Mouse (Mus musculus): ENCODE data around the gene Tex9. TPM values are rescaled to one million over a fixed set of nuclear protein-coding genes. Genes with fewer than 3 reads are reported as not detected.

The Tex9 gene
- polyA plus RNA-seq (2012; rRNA removed), result 1.3 and 3.8 TPM in 2 replicates

- no peak for DNase-seq
- H3K4me3 ChIP-seq (replicated peaks; ENCODE audit: extremely low read depth, low read depth, low read length), result peak within 1 kb of the TSS; percentile 80
- TF ChIP-seq CTCF (IDR thresholded peaks at IDR 0.05; ENCODE audit: insufficient read depth, low read length) (no peak), POLR2A (IDR thresholded peaks at IDR 0.05; ENCODE audit: borderline replicate concordance, extremely low read depth, low read depth, low read length) (no peak)
- H3K4me1 ChIP-seq (ENCODE audit: control insufficient read depth, insufficient read depth, low read length), result peaks cover 3% of the 10 kb centered on the region; the same call in 1 of the 2 replicates
- 8% methylated on average over 6 of the region's 6 CpGs for WGBS
Observed at GRCm38 (mm10) chr9:72492194-72492565, at the start of gene Tex9. Gene Tex9, minus strand, starts transcription at chr9:72492212.

- DNase-seq, result no peak
- WGBS, result 40% methylated on average over 1 of the region's 1 CpGs
- no peak for TF ChIP-seq POLR2A (IDR thresholded peaks at IDR 0.05; ENCODE audit: borderline replicate concordance, extremely low read depth, low read depth, low read length)
- no peak for TF ChIP-seq CTCF (IDR thresholded peaks at IDR 0.05; ENCODE audit: insufficient read depth, low read length)
- Histone ChIP-seq H3K4me3 (replicated peaks; ENCODE audit: extremely low read depth, low read depth, low read length) (no peak overlapping the region), H3K4me1 (ENCODE audit: control insufficient read depth, insufficient read depth, low read length) (no peaks in the 10 kb centered on the region)
Observed at GRCm38 (mm10) chr9:72537086-72537485, 45.1 kb upstream of the Tex9 start.

GRCm38 (mm10) chr9:72535394-72535793 is 43.4 kb upstream of the Tex9 start:
- H3K4me3 ChIP-seq (replicated peaks; ENCODE audit: extremely low read depth, low read depth, low read length), result no peak overlapping the region
- no peak for DNase-seq
- H3K4me1 ChIP-seq (ENCODE audit: control insufficient read depth, insufficient read depth, low read length), result 0 out of 2 replicates have a peak, but pooled peaks cover 4% of the 10 kb centered on the region
- no peak for TF ChIP-seq POLR2A (IDR thresholded peaks at IDR 0.05; ENCODE audit: borderline replicate concordance, extremely low read depth, low read depth, low read length)
- TF ChIP-seq CTCF (IDR thresholded peaks at IDR 0.05; ENCODE audit: insufficient read depth, low read length), result no peak
- 65% methylated on average over 3 of the region's 3 CpGs for WGBS

GRCm38 (mm10) chr9:72534985-72535384 is 43.0 kb upstream of the Tex9 start:
- DNase-seq, result no peak
- no peak for TF ChIP-seq POLR2A (IDR thresholded peaks at IDR 0.05; ENCODE audit: borderline replicate concordance, extremely low read depth, low read depth, low read length)
- no peak for TF ChIP-seq CTCF (IDR thresholded peaks at IDR 0.05; ENCODE audit: insufficient read depth, low read length)
- Histone ChIP-seq H3K4me1 (ENCODE audit: control insufficient read depth, insufficient read depth, low read length) (0 out of 2 replicates have a peak, but pooled peaks cover 4% of the 10 kb centered on the region), H3K4me3 (replicated peaks; ENCODE audit: extremely low read depth, low read depth, low read length) (no peak overlapping the region)
- WGBS, result 47% methylated on average over 2 of the region's 2 CpGs

- DNase-seq, result no peak
- TF ChIP-seq CTCF (IDR thresholded peaks at IDR 0.05; ENCODE audit: insufficient read depth, low read length) (no peak), POLR2A (IDR thresholded peaks at IDR 0.05; ENCODE audit: borderline replicate concordance, extremely low read depth, low read depth, low read length) (no peak)
- peak overlapping the region; percentile 75 for H3K4me3 ChIP-seq (replicated peaks; ENCODE audit: extremely low read depth, low read depth, low read length)
- H3K4me1 ChIP-seq (ENCODE audit: control insufficient read depth, insufficient read depth, low read length), result 0 out of 2 replicates have a peak, but pooled peaks cover 4% of the 10 kb centered on the region
- WGBS, result 0% methylated on average over 2 of the region's 2 CpGs
Observed at GRCm38 (mm10) chr9:72533089-72533415, 41.0 kb upstream of the Tex9 start.

GRCm38 (mm10) chr9:72532381-72533088 is 40.5 kb upstream of the Tex9 start:
- Histone ChIP-seq H3K4me1 (ENCODE audit: control insufficient read depth, insufficient read depth, low read length) (0 out of 2 replicates have a peak, but pooled peaks cover 4% of the 10 kb centered on the region), H3K4me3 (replicated peaks; ENCODE audit: extremely low read depth, low read depth, low read length) (peak overlapping the region; percentile 75)
- DNase-seq, result peak; percentile 60
- WGBS, result 1% methylated on average over 53 of the region's 55 CpGs
- no peak; the same call in 1 of the 2 replicates for TF ChIP-seq POLR2A (IDR thresholded peaks at IDR 0.05; ENCODE audit: borderline replicate concordance, extremely low read depth, low read depth, low read length)
- TF ChIP-seq CTCF (IDR thresholded peaks at IDR 0.05; ENCODE audit: insufficient read depth, low read length), result no peak

GRCm38 (mm10) chr9:72531996-72532380 is 40.0 kb upstream of the Tex9 start, which contains the start of gene Rfx7:
Gene Rfx7, plus strand, starts transcription at chr9:72532240.
- DNase-seq, result no peak
- Histone ChIP-seq H3K4me1 (ENCODE audit: control insufficient read depth, insufficient read depth, low read length) (0 out of 2 replicates have a peak, but pooled peaks cover 4% of the 10 kb centered on the region), H3K4me3 (replicated peaks; ENCODE audit: extremely low read depth, low read depth, low read length) (peak within 1 kb of the TSS; percentile 75)
- WGBS, result 5% methylated on average over 51 of the region's 63 CpGs
- no peak for TF ChIP-seq CTCF (IDR thresholded peaks at IDR 0.05; ENCODE audit: insufficient read depth, low read length)
- no peak; the same call in 1 of the 2 replicates for TF ChIP-seq POLR2A (IDR thresholded peaks at IDR 0.05; ENCODE audit: borderline replicate concordance, extremely low read depth, low read depth, low read length)

GRCm38 (mm10) chr9:72531291-72531995 is 39.4 kb upstream of the Tex9 start:
- peak; percentile 68; the same call in 1 of the 2 replicates for TF ChIP-seq POLR2A (IDR thresholded peaks at IDR 0.05; ENCODE audit: borderline replicate concordance, extremely low read depth, low read depth, low read length)
- TF ChIP-seq CTCF (IDR thresholded peaks at IDR 0.05; ENCODE audit: insufficient read depth, low read length), result no peak
- 2% methylated on average over 35 of the region's 35 CpGs for WGBS
- Histone ChIP-seq H3K4me1 (ENCODE audit: control insufficient read depth, insufficient read depth, low read length) (0 out of 2 replicates have a peak, but pooled peaks cover 4% of the 10 kb centered on the region), H3K4me3 (replicated peaks; ENCODE audit: extremely low read depth, low read depth, low read length) (peak overlapping the region; percentile 75)
- DNase-seq, result peak; percentile 74

- H3K4me1 ChIP-seq (ENCODE audit: control insufficient read depth, insufficient read depth, low read length), result 0 out of 2 replicates have a peak, but pooled peaks cover 4% of the 10 kb centered on the region
- no peak for TF ChIP-seq POLR2A (IDR thresholded peaks at IDR 0.05; ENCODE audit: borderline replicate concordance, extremely low read depth, low read depth, low read length)
- no peak for TF ChIP-seq CTCF (IDR thresholded peaks at IDR 0.05; ENCODE audit: insufficient read depth, low read length)
- DNase-seq, result no peak
- H3K4me3 ChIP-seq (replicated peaks; ENCODE audit: extremely low read depth, low read depth, low read length), result no peak overlapping the region
- 27% methylated on average over 4 of the region's 4 CpGs for WGBS
Observed at GRCm38 (mm10) chr9:72530824-72531223, 38.8 kb upstream of the Tex9 start.

Data from lung, adult 2 months (tissue).